Mouse (Mus musculus): ENCODE data around the gene Dgkb. TPM values are rescaled to one million over a fixed set of nuclear protein-coding genes. Genes with fewer than 3 reads are reported as not detected.

The Dgkb gene
- polyA plus RNA-seq, 1 experiment, result 1.5 TPM

- 8% methylated on average over 6 of the region's 6 CpGs for WGBS
- no peak for DNase-seq (ENCODE audit: low read depth, low spot score)
These were observed 525.1 kb downstream of the Dgkb start for GRCm38 (mm10) chr12:38342657-38343056.

- no peak for DNase-seq (ENCODE audit: low read depth, low spot score)
- 72% methylated on average over 3 of the region's 3 CpGs for WGBS
These were observed 535.0 kb downstream of the Dgkb start for GRCm38 (mm10) chr12:38352481-38352880.

DNA sequence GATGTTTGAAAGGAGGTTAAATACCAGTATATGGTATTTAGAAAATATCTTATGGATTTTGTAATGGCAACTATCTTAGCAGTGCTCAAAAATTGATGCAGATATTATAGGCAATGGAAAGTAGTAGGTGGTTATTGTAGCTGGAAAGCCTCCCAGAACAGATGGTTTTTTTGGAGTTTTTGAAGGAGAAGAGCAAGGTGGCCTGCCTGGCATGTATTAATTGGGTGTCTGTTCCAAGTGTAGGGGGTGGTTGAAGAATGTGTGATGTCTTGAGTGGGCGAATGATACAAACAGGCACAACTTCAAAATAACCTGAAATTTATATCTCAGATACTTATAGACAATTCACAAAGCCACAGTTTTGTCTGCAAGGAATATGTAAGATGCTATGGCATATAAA lies 538.9 kb downstream of the Dgkb start:
- WGBS, result 86% methylated on average over 1 of the region's 1 CpGs

DNA sequence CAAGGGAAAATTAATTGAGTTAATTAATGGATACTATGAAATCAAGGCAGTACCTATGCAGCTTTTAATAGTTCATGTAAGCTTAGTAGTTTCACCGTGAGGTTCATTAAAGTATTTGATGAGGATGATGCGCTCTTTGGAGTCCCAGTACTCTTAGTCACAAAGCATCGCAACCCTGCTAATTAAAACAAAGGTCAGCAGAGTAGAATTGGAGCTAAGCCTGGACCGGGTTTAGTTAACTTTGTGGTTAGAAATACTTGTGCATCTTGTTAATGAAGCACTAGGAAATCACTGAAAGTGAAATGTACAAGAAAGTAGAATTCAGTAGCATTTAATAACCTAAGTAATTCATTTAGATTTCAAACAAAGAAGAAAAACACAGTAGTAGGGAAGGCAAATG lies 544.0 kb downstream of the Dgkb start:
- DNase-seq (ENCODE audit: low read depth, low spot score), result no peak

More for the DNA sequence above, 538.9 kb downstream of the Dgkb start:
- no peak for DNase-seq (ENCODE audit: low read depth, low spot score)

DNA sequence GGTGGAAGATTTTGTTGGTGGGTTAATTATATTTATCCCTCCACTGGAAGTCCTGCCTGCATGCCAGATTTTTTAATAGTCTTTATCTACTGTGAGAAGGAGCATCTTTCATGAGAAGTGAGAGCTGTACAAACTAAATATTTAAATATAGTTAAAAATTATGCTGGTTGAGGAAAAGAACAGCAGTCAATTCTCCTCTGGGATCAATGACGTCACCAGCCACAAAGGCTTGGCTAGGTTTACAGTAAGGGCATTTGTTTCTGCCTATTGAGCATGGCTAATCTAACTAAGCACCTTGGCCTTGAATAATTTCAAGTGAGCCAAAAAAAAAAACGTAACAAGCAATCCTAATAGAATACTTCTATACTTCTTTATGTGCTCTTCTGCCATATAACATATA lies 554.1 kb downstream of the Dgkb start:
- 67% methylated on average over 2 of the region's 2 CpGs for WGBS
- no peak for DNase-seq (ENCODE audit: low read depth, low spot score)

More for the DNA sequence above, 544.0 kb downstream of the Dgkb start:
- 86% methylated on average over 4 of the region's 4 CpGs for WGBS

DNA sequence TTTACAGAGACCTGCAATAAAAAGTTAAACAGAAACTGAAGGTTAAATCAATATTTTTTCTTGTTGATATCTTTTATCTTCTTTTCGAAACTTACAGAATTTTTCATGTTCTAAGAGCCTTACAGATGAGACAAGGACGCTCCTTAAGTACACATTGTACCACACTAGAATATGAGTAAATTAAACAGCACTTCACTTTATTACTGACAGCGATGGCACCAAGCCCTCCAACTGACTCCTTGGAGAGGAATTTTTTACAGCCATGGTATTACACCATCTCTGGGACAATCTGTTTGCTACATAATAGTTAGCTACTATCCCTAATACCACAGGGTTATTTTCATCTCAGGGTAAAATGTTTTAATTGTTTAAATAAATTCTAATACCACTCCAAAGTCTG lies 556.6 kb downstream of the Dgkb start:
- no peak for DNase-seq (ENCODE audit: low read depth, low spot score)
- WGBS, result 25% methylated on average over 3 of the region's 3 CpGs

DNA sequence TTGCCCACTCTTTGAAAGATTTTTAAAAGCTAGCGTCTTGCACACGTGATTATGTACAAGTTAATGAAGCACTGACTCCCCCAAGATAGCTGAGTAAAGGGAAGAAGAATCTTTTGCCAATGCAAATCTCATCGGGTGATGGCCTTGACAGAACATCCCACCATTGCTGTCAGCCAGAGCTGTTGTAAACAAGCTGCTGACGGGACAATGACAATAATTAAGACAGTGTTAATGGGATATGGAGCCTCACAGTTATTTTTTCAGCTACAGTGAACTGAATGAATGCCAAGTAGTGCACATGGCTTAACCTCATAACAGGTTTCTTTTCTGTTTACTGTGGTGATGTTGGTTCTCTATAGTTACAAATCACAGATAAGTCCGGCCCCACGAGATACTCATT lies 568.4 kb downstream of the Dgkb start:
- DNase-seq (ENCODE audit: low read depth, low spot score), result no peak
- 82% methylated on average over 6 of the region's 6 CpGs for WGBS

- 67% methylated on average over 1 of the region's 1 CpGs for WGBS
- DNase-seq (ENCODE audit: low read depth, low spot score), result no peak
These were observed 569.5 kb downstream of the Dgkb start for GRCm38 (mm10) chr12:38386991-38387390.

- no peak for DNase-seq (ENCODE audit: low read depth, low spot score)
- 58% methylated on average over 2 of the region's 2 CpGs for WGBS
These were observed 570.1 kb downstream of the Dgkb start for GRCm38 (mm10) chr12:38387654-38388053.

GRCm38 (mm10) chr12:38388243-38388642 lies 570.7 kb downstream of the Dgkb start:
- 26% methylated on average over 5 of the region's 5 CpGs for WGBS
- DNase-seq (ENCODE audit: low read depth, low spot score), result no peak

GRCm38 (mm10) chr12:38397754-38398312 lies 580.3 kb downstream of the Dgkb start:
- 49% methylated on average over 14 of the region's 14 CpGs for WGBS
- DNase-seq (ENCODE audit: low read depth, low spot score), result no peak

DNA sequence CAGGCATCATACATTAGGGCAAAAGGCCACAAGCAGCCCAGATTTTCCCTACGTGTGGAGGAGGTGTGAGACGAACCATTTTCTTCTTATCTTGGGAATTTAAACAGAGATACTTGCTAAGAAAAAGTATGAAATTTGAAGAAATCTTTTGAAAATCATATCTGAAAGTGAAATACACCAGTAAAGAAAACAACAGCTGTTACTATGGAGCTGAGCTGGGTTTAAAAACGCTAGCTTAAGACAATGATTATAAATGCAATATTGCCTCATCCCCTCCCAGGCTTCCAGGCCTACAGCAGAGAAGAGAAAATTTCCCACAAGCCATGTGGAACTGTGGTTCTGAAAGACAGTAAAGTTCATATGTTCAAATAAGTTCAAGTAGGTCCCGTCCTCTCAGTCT lies 582.6 kb downstream of the Dgkb start:
- WGBS, result 78% methylated on average over 4 of the region's 4 CpGs
- no peak for DNase-seq (ENCODE audit: low read depth, low spot score)

DNA sequence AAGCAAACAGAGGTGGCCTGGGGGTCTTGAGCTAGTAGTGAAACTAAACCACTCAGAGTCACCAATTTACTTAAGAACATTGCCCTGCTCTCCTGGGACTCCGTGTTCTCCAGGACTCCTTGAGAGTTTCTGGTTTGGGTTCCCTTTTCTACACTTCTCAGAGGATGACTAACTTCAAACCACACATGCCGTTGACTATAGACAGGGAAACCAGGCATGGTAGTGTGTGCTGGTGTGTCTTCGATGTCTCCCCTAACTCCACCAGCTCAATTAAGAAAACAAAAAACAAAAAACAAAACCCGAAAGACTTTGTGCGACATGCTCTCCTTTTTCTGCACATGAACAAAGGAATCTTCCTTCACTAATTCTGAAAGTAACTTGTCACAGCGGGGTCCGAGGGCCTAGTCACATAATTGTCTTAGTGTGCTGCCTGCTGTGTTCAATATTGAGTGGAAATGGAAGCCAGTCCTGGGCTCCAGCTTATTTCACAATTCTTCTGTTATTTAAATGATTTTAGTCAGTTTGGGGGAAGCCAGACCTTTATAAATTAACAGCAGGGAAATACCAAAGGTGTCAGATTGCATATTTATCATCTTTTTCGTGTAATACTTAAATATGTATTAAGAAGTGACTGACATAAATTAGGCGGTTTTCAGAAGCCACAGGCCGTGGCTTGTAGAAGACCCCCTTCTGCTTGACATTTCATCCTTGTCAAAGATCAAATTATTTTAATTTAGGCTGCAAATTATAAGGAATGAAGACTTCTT lies 618.0 kb downstream of the Dgkb start:
- no peak for DNase-seq (ENCODE audit: low read depth, low spot score)
- 73% methylated on average over 10 of the region's 10 CpGs for WGBS

- DNase-seq (ENCODE audit: low read depth, low spot score), result no peak
These were observed 618.6 kb downstream of the Dgkb start for GRCm38 (mm10) chr12:38436131-38436436.

GRCm38 (mm10) chr12:38450323-38451087 lies 633.0 kb downstream of the Dgkb start:
- 71% methylated on average over 7 of the region's 7 CpGs for WGBS

More at GRCm38 (mm10) chr12:38436131-38436436, 618.6 kb downstream of the Dgkb start:
- WGBS, result 91% methylated on average over 1 of the region's 1 CpGs

DNA sequence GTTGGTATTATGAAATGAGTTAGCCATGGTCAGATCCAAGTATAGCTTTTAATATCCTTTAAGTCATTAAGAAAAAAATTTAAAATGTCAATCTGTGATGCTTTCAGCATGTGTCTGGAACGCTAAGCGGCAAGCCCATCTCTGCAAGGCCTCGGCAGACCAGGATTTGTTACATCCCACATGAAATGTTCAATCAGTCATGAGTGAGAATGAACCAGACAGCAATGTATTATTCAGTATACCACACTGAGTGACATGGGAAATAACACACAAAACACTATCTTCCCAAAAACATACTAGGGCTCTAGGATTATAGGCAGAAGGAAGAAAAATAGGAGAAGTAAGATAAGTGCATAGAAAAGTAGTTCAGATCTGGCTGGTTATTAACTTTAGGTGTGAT lies 634.2 kb downstream of the Dgkb start:
- DNase-seq (ENCODE audit: low read depth, low spot score), result no peak
- WGBS, result 92% methylated on average over 3 of the region's 3 CpGs

More at GRCm38 (mm10) chr12:38450323-38451087, 633.0 kb downstream of the Dgkb start:
- DNase-seq (ENCODE audit: low read depth, low spot score), result no peak

DNA sequence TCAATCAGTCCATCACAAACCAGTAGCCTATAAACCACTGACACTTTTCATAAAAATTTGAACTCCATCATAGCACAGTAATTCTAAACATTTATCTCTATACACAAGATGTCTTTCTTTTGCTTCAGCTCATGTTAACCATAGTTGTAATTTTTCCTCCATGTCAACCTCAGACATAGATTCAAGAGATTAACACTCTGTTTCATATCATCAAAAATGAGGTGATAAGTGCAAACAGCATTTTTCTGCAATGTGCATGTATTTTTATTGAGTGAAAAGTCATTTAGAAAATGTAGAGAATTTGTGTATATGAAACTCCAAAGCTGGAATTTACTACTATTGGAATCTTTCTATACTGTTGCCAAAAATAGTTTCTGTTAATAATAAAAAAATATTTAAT lies 650.7 kb downstream of the Dgkb start:
- DNase-seq (ENCODE audit: low read depth, low spot score), result no peak

- no peak for DNase-seq (ENCODE audit: low read depth, low spot score)
These were observed 651.1 kb downstream of the Dgkb start for GRCm38 (mm10) chr12:38468605-38469004.

GRCm38 (mm10) chr12:38497229-38497628 lies 679.7 kb downstream of the Dgkb start:
- WGBS, result 88% methylated on average over 2 of the region's 2 CpGs
- no peak for DNase-seq (ENCODE audit: low read depth, low spot score)

DNA sequence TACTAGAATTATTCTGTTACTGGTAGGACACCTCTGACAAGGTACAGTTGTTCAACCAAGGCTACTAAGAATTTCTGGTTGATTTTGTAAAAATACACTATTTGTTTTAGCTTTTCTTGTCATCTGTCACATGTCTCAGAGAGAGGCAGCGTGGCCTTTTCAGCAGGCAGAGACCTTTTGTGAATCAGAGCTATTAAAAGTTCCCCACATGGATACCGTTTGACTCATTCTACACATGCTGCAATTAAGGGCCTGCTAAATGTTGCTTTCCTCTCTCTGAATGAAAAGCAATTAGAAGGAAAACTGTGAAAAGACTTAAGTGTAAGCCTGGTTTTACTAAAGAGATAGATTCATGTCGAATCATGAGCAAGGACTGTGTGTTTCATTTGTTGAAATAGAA lies 683.4 kb downstream of the Dgkb start:
- WGBS, result 53% methylated on average over 3 of the region's 3 CpGs
- no peak for DNase-seq (ENCODE audit: low read depth, low spot score)

- whole genome bisulfite sequencing, result 64% methylated on average over 1 of the region's 1 CpGs
- no peak for DNase-seq (ENCODE audit: low read depth, low spot score)
These were observed 690.7 kb downstream of the Dgkb start for GRCm38 (mm10) chr12:38508195-38508594.
